Mouse (Mus musculus): ENCODE measurements around the gene Atat1. TPM values are rescaled to one million over a fixed set of nuclear protein-coding genes. Genes with fewer than 3 reads are reported as not detected.

The Atat1 gene
- polyA plus RNA-seq, 1 experiment from 2014 or later, result 128 TPM

DNA sequence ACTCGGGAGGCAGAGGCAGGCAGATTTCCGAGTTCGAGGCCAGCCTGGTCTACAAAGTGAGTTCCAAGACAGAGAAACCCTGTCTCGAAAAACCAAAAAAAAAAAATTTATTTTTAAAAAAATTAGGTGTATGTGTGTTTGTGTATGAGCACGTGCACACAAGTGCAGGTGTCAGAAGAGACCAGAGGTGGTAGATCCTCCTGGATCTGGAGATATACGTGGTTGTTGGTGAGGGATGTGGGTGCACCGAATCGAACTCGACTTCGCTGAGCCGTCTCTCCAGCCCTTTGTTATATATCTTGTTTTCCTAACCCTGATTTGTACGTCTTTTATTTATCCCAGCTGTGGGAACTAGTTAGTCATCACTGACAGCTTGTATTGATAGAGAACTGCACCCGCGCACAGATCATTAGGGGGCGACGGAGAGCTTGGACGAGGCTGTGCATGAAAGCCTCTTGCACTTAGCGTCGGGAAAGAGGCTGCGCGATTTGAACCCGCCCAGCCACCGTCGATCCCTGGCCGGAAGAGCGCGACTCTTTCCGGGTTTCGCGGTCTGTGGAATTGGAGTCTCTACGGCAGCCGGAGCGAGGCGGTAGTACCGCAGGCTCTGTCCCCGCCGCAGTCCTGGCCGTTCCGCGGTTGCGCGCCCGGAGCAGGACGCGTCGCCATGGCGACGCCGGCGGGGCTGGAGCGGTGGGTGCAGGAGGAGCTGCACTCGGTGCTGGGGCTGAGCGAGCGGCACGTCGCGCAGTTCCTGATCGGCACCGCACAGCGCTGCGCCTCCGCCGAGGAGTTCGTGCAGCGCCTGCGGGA is 30.4 kb downstream of the Atat1 start, which contains the start of gene Dhx16:
Gene Dhx16 (plus strand): TSS at position 575 of the 813 bp plus-strand sequence.
- DNase-seq (ENCODE audit: low spot score) (peak; percentile 98), ATAC-seq (ENCODE audit: insufficient number of reproducible peaks, low FRiP score, low TSS enrichment, low read depth) (peak; percentile 90)
- H3K27me3 ChIP-seq (ENCODE audit: control insufficient read depth, insufficient read depth, low read length), result no peaks in the 10 kb centered on the region
- H3K27ac ChIP-seq (replicated peaks; ENCODE audit: low read depth, low read length), result no peak within 1 kb of the TSS
- peak within 1 kb of the TSS; percentile 82 for H3K9ac ChIP-seq (ENCODE audit: low read length)
- H3K4me3 ChIP-seq (ENCODE audit: low read depth, low read length), result peak within 1 kb of the TSS; percentile 91
- peaks cover 14% of the 10 kb centered on the region; the same call in 1 of the 2 replicates for H3K36me3 ChIP-seq (ENCODE audit: control insufficient read depth, insufficient read depth, low read length)
- H3K4me1 ChIP-seq (ENCODE audit: control insufficient read depth, insufficient read depth, low read length), result no peaks in the 10 kb centered on the region
- 6% methylated on average over 66 of the region's 66 CpGs for WGBS
- H3K4me2 ChIP-seq (ENCODE audit: low read depth, severe bottlenecking), result peak within 1 kb of the TSS; percentile 74
- H3K9me3 ChIP-seq (ENCODE audit: control insufficient read depth, low read length), result no peaks in the 10 kb centered on the region

DNA sequence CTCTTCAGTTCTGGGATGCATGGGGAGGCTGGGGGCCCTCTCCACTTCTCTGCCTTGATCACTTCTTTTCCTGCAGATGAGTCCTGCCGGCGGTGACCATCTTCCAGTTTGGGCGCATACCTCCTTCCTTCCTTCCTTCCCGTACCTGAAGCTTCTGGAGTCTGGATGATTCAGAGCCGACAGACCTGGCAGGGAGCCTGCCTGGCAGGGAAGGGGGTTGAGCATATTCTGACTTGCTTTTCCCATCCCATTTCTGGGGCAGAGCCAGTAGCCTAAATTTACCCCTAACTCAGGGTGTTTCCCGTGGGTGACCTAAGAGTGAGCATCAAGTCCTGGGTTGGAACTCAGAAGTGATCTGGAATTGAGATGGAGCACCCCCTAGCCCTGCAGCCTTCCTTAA is 35.2 kb downstream of the Atat1 start:
- H3K4me1 ChIP-seq (ENCODE audit: control insufficient read depth, insufficient read depth, low read length), result peaks cover 9% of the 10 kb centered on the region
- WGBS, result 92% methylated on average over 6 of the region's 6 CpGs
- no peak overlapping the region for H3K27ac ChIP-seq (replicated peaks; ENCODE audit: low read depth, low read length)
- no peak for ATAC-seq (ENCODE audit: insufficient number of reproducible peaks, low FRiP score, low TSS enrichment, low read depth)
- H3K4me3 ChIP-seq (ENCODE audit: low read depth, low read length), result no peak overlapping the region
- H3K9ac ChIP-seq (ENCODE audit: low read length), result no peak overlapping the region
- peaks cover 3% of the 10 kb centered on the region; the same call in 1 of the 2 replicates for H3K9me3 ChIP-seq (ENCODE audit: control insufficient read depth, low read length)
- peaks cover 2% of the 10 kb centered on the region; the same call in 1 of the 2 replicates for H3K36me3 ChIP-seq (ENCODE audit: control insufficient read depth, insufficient read depth, low read length)
- H3K27me3 ChIP-seq (ENCODE audit: control insufficient read depth, insufficient read depth, low read length), result no peaks in the 10 kb centered on the region
- DNase-seq (ENCODE audit: low spot score), result no peak
- H3K4me2 ChIP-seq (ENCODE audit: low read depth, severe bottlenecking), result no peak overlapping the region

DNA sequence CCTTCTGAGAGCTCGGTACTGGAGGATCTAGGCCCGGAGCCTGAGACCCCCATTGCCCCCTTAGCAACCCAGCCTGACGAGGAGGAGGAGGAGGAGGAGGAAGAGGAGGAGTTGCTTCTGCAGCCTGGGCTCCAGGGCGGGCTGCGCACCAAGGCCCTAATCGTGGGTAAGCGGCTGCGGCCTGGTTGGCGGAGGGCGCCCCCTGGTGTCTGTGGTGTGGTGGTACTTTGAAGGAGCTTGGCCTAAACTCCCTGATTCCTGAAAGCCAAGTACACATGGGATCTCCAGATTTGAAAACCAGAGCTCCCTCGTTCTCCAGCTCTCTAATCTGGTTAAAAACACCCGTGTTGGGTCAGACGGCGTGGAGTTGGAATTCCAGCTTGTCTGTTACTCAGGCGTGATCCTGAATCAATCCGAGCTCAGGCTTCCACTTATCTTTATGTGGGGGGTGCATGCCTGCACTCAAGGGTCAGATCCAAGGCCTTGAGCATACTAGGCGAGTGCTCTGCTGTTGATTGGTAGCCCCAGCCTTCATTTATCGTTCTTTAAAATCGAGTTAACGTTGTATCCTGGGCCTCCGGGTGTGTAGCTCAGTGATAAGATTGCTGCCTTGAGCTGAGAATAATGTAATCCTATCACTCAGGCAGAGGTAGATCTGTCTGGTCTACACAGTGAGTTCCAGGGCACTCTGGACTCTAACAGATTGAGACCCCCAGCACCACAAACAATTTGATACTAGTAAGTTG is 35.9 kb downstream of the Atat1 start:
- H3K27ac ChIP-seq (replicated peaks; ENCODE audit: low read depth, low read length), result no peak overlapping the region
- 32% methylated on average over 21 of the region's 21 CpGs for WGBS
- no peak for ATAC-seq (ENCODE audit: insufficient number of reproducible peaks, low FRiP score, low TSS enrichment, low read depth)

DNA sequence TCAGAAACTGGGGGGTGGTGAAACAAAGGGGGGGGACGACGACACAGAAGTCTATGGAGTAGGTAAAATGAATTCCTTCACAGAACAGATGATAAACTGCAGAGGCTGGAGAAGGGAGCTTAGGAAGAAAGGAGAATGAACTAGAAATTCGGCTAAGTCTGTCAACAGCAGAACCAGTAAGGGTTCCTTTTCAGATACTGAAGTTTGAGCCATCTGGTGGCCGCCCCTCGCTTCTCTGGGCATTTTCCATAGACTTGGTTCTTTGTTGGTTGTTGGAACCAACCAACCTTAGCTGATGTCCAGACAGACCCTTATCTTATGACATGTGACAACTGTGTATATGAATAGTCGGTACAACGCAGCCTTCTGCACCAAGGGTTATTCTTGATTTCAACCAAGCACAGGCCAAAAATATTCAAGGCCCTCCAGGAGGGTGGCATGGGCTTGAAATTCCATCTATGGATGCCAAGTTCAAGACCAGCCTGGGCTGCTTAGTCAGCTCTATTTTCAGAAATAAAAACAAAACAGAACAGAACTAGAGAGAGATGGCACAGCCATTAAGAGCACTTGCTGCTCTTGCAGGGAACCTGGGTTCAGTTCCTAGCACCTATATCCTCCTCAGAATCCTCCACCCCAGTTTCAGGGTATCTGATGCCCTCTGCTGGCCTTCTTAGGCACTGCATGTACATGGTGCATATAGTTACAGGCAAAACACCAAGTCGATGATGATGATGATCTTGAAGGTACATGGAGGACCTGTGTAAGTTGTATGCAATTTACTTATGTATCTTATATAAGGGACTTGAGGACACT is 38.8 kb downstream of the Atat1 start:
- Histone ChIP-seq H3K27ac (replicated peaks; ENCODE audit: low read depth, low read length) (no peak overlapping the region), H3K4me2 (ENCODE audit: low read depth, severe bottlenecking) (no peak overlapping the region), H3K4me1 (ENCODE audit: control insufficient read depth, insufficient read depth, low read length) (peaks cover 33% of the 10 kb centered on the region), H3K27me3 (ENCODE audit: control insufficient read depth, insufficient read depth, low read length) (no peaks in the 10 kb centered on the region), H3K4me3 (ENCODE audit: low read depth, low read length) (peak overlapping the region; percentile 24; the same call in 1 of the 2 replicates), H3K9me3 (ENCODE audit: control insufficient read depth, low read length) (peaks cover 3% of the 10 kb centered on the region; the same call in 1 of the 2 replicates), H3K9ac (ENCODE audit: low read length) (no peak overlapping the region), H3K36me3 (ENCODE audit: control insufficient read depth, insufficient read depth, low read length) (peaks cover 6% of the 10 kb centered on the region; the same call in 1 of the 2 replicates)
- ATAC-seq (ENCODE audit: insufficient number of reproducible peaks, low FRiP score, low TSS enrichment, low read depth) (no peak), DNase-seq (ENCODE audit: low spot score) (peak; percentile 56)
- 90% methylated on average over 8 of the region's 8 CpGs for WGBS

More for the DNA sequence above, 35.9 kb downstream of the Atat1 start:
- H3K27me3 ChIP-seq (ENCODE audit: control insufficient read depth, insufficient read depth, low read length), result no peaks in the 10 kb centered on the region
- no peak overlapping the region; the same call in 1 of the 2 replicates for H3K4me2 ChIP-seq (ENCODE audit: low read depth, severe bottlenecking)
- peaks cover 2% of the 10 kb centered on the region; the same call in 1 of the 2 replicates for H3K36me3 ChIP-seq (ENCODE audit: control insufficient read depth, insufficient read depth, low read length)
- peaks cover 16% of the 10 kb centered on the region for H3K4me1 ChIP-seq (ENCODE audit: control insufficient read depth, insufficient read depth, low read length)
- DNase-seq (ENCODE audit: low spot score), result peak; percentile 94
- no peak overlapping the region for H3K4me3 ChIP-seq (ENCODE audit: low read depth, low read length)
- peaks cover 3% of the 10 kb centered on the region; the same call in 1 of the 2 replicates for H3K9me3 ChIP-seq (ENCODE audit: control insufficient read depth, low read length)
- H3K9ac ChIP-seq (ENCODE audit: low read length), result no peak overlapping the region

DNA sequence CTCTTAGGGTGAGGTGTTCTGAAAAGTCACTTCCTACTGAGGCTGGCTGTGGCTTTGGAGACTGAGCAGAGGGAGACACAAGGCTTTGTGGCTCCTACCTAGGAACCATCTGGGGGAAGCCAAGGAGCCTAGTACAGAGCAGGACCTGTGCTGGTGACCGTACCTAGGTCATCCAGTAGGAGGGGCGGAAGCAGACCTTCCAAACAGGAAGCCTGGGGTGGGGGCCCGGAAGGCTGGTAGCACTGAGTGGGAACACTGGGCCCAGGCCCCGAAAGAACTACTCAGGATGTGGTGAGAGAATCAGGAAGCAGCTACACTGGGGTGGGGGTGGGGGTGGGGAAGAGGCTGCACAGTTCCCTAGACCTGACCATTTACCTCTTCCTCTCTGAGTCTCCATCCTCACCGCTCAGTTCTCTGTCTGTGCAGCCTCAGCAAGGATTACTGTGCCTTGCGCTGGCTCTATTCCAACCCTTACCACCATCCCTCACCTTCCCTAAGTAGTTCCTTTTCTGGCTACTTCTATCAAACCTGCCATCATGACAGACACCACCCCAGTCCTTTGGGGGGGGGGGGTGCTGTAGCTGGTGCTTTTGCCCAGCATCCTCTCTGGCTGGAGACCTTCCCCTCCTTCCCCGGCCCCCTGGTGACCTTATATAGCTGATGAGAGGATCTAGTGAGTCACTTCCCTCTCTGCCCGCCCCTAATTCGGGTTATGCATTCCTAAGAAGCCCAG is 39.6 kb downstream of the Atat1 start:
- ATAC-seq (ENCODE audit: insufficient number of reproducible peaks, low FRiP score, low TSS enrichment, low read depth), result no peak
- Histone ChIP-seq H3K27me3 (ENCODE audit: control insufficient read depth, insufficient read depth, low read length) (no peaks in the 10 kb centered on the region), H3K27ac (replicated peaks; ENCODE audit: low read depth, low read length) (no peak overlapping the region), H3K9ac (ENCODE audit: low read length) (peak overlapping the region; percentile 22; the same call in 1 of the 2 replicates), H3K9me3 (ENCODE audit: control insufficient read depth, low read length) (peaks cover 3% of the 10 kb centered on the region; the same call in 1 of the 2 replicates), H3K4me2 (ENCODE audit: low read depth, severe bottlenecking) (peak overlapping the region; percentile 88), H3K4me1 (ENCODE audit: control insufficient read depth, insufficient read depth, low read length) (peaks cover 33% of the 10 kb centered on the region), H3K36me3 (ENCODE audit: control insufficient read depth, insufficient read depth, low read length) (peaks cover 6% of the 10 kb centered on the region; the same call in 1 of the 2 replicates), H3K4me3 (ENCODE audit: low read depth, low read length) (peak overlapping the region; percentile 24)
- WGBS, result 71% methylated on average over 9 of the region's 9 CpGs
- no peak for DNase-seq (ENCODE audit: low spot score)

DNA sequence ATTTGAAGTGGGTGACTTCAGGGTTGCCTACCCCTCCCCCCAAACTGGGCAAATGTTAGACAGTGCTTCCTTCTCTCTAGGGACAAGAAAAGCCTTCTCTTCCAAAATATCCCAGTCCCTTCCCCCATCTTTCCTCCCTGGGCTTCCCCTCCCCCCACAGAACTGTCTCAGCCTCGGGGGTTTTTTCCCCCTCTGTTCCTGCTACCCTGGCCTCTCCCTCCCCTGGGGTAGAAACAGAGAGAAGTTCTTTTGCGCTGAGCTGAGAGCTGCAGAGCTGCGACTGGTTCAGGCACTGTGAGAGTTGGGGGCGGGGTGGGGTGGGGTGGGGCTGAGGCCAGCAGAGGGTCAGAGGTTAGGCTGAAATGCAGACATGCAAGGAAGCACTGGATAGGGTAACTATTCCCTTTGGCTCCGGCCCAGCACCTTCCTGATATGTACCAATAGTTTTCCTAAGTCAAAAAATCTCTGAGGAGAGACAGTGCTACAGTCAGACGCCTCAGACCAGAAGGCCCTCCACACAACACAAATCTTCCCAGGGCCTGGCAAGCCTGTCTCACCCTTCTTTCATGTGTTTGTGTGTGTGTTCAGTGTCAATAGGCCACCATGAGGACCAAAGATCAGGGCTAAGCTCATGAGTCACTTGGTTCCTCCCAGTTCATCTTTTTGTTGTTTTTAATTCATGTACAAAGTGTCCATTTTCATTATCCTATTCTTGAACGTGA is 40.4 kb downstream of the Atat1 start:
- peak overlapping the region; percentile 63; the same call in 1 of the 2 replicates for H3K9ac ChIP-seq (ENCODE audit: low read length)
- no peaks in the 10 kb centered on the region for H3K27me3 ChIP-seq (ENCODE audit: control insufficient read depth, insufficient read depth, low read length)
- 0 out of 2 replicates have a peak overlapping the region, but pooled peaks have one; percentile 47 for H3K27ac ChIP-seq (replicated peaks; ENCODE audit: low read depth, low read length)
- ATAC-seq (ENCODE audit: insufficient number of reproducible peaks, low FRiP score, low TSS enrichment, low read depth) (no peak), DNase-seq (ENCODE audit: low spot score) (peak; percentile 36)
- peaks cover 38% of the 10 kb centered on the region for H3K4me1 ChIP-seq (ENCODE audit: control insufficient read depth, insufficient read depth, low read length)
- 7% methylated on average over 7 of the region's 7 CpGs for WGBS
- peak overlapping the region; percentile 60 for H3K4me3 ChIP-seq (ENCODE audit: low read depth, low read length)
- H3K4me2 ChIP-seq (ENCODE audit: low read depth, severe bottlenecking), result peak overlapping the region; percentile 88
- H3K36me3 ChIP-seq (ENCODE audit: control insufficient read depth, insufficient read depth, low read length), result peaks cover 6% of the 10 kb centered on the region; the same call in 1 of the 2 replicates
- peaks cover 3% of the 10 kb centered on the region; the same call in 1 of the 2 replicates for H3K9me3 ChIP-seq (ENCODE audit: control insufficient read depth, low read length)

DNA sequence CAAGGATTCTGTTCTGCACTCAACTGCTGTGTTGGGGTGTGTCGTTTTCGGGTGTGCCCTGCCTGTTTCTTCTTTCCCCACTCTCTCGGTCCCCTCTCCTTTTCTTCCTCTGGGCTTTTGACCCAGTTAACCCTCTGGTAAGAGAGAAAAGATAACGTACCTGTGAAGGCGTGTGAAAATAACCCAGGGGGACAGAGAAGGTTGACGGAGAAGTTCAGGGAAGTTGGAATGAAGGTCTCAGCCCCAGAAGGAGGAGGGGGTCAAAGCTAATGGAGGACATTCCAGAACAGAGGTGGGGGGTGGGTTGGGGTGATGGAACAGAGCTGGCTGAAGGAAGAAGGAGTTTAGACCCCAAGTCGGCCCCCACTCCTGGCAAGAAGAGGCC is 40.9 kb downstream of the Atat1 start:
- peak overlapping the region; percentile 52 for H3K27ac ChIP-seq (replicated peaks; ENCODE audit: low read depth, low read length)
- peak overlapping the region; percentile 88 for H3K4me2 ChIP-seq (ENCODE audit: low read depth, severe bottlenecking)
- DNase-seq (ENCODE audit: low spot score) (no peak), ATAC-seq (ENCODE audit: insufficient number of reproducible peaks, low FRiP score, low TSS enrichment, low read depth) (no peak)
- peaks cover 38% of the 10 kb centered on the region for H3K4me1 ChIP-seq (ENCODE audit: control insufficient read depth, insufficient read depth, low read length)
- H3K9ac ChIP-seq (ENCODE audit: low read length), result peak overlapping the region; percentile 63
- H3K27me3 ChIP-seq (ENCODE audit: control insufficient read depth, insufficient read depth, low read length), result no peaks in the 10 kb centered on the region
- WGBS, result 9% methylated on average over 7 of the region's 7 CpGs
- peaks cover 3% of the 10 kb centered on the region; the same call in 1 of the 2 replicates for H3K9me3 ChIP-seq (ENCODE audit: control insufficient read depth, low read length)
- H3K4me3 ChIP-seq (ENCODE audit: low read depth, low read length), result peak overlapping the region; percentile 60
- H3K36me3 ChIP-seq (ENCODE audit: control insufficient read depth, insufficient read depth, low read length), result peaks cover 6% of the 10 kb centered on the region; the same call in 1 of the 2 replicates

Measured in limb, embryonic 11.5 days (tissue).